Mouse (Mus musculus) C3H10T1/2 (cell line): ENCODE results near the gene Olfr798. TPM values are rescaled to one million over a fixed set of nuclear protein-coding genes. Genes with fewer than 3 reads are reported as not detected.

Experiments
- polyA plus RNA-seq, 2 experiments: library from polyadenylated mRNA; unstranded; fragments of >200 nt; fragmentation: generic; extraction: Trizol; gene quantifications; one replicate each; pipeline ENCODE4 v1.2.1; 2012; ENCODE audit warnings: missing spikeins in 2 of 2

Gene Olfr798
- not detected for polyA plus RNA-seq

GRCm38 (mm10) chr10:129627834-129628233, at the start of gene Olfr798:
Gene Olfr798, minus strand, starts transcription at chr10:129627934.

GRCm38 (mm10) chr10:129673765-129674164, 46.0 kb upstream of the Olfr798 start, which contains the start of gene Olfr801:
Gene Olfr801, minus strand, starts transcription at chr10:129673865.

GRCm38 (mm10) chr10:129657394-129657793, 29.7 kb upstream of the Olfr798 start, which contains the start of gene Olfr800:
Gene Olfr800, plus strand, starts transcription at chr10:129657694.

GRCm38 (mm10) chr10:129637184-129637583, 9.4 kb upstream of the Olfr798 start, which contains the start of gene Olfr799:
Gene Olfr799, plus strand, starts transcription at chr10:129637484.

GRCm38 (mm10) chr10:129612470-129612869, 15.3 kb downstream of the Olfr798 start, which contains the start of gene Olfr796:
Gene Olfr796, minus strand, starts transcription at chr10:129612570.

Other genes with a start within 250 kb of the Olfr798 start
- gene Olfr784, start 243.9 kb downstream of the Olfr798 start, polyA plus RNA-seq = under 1 TPM in 1 of 2 experiments, not detected in 1; 0.02 TPM
- not detected for gene Olfr785, start 222.5 kb downstream of the Olfr798 start, polyA plus RNA-seq
- not detected for gene Olfr786, start 200.6 kb downstream of the Olfr798 start, polyA plus RNA-seq
- gene Olfr787, start 166.1 kb downstream of the Olfr798 start, polyA plus RNA-seq = not detected
- gene Olfr788, start 156.9 kb downstream of the Olfr798 start, polyA plus RNA-seq = not detected
- not detected for gene Olfr789, start 143.2 kb downstream of the Olfr798 start, polyA plus RNA-seq
- gene Olfr790, start 129.4 kb downstream of the Olfr798 start, polyA plus RNA-seq = not detected
- gene Olfr791, start 106.1 kb downstream of the Olfr798 start, polyA plus RNA-seq = not detected
- not detected for gene Olfr792, start 88.8 kb downstream of the Olfr798 start, polyA plus RNA-seq
- not detected for gene Olfr794, start 60.3 kb downstream of the Olfr798 start, polyA plus RNA-seq
- gene Olfr796, start 15.4 kb downstream of the Olfr798 start, polyA plus RNA-seq = not detected
- not detected for gene Olfr799, start 9.6 kb upstream of the Olfr798 start, polyA plus RNA-seq
- gene Olfr800, start 29.8 kb upstream of the Olfr798 start, polyA plus RNA-seq = not detected
- not detected for gene Olfr801, start 45.9 kb upstream of the Olfr798 start, polyA plus RNA-seq
- gene Olfr802, start 60.2 kb upstream of the Olfr798 start, polyA plus RNA-seq = not detected
- gene Olfr803, start 66.4 kb upstream of the Olfr798 start, polyA plus RNA-seq = not detected
- gene Olfr804, start 75.3 kb upstream of the Olfr798 start, polyA plus RNA-seq = not detected
- not detected for gene Olfr805, start 101.4 kb upstream of the Olfr798 start, polyA plus RNA-seq
- not detected for gene Olfr806, start 114.0 kb upstream of the Olfr798 start, polyA plus RNA-seq
- not detected for gene Olfr807, start 129.9 kb upstream of the Olfr798 start, polyA plus RNA-seq
- not detected for gene Olfr808, start 137.5 kb upstream of the Olfr798 start, polyA plus RNA-seq
- not detected for gene Olfr809, start 146.7 kb upstream of the Olfr798 start, polyA plus RNA-seq
- not detected for gene Olfr810, start 167.0 kb upstream of the Olfr798 start, polyA plus RNA-seq
- gene Olfr811, start 176.5 kb upstream of the Olfr798 start, polyA plus RNA-seq = not detected
- not detected for gene Olfr812, start 218.2 kb upstream of the Olfr798 start, polyA plus RNA-seq
- gene Olfr813, start 227.4 kb upstream of the Olfr798 start, polyA plus RNA-seq = not detected